Mouse (Mus musculus): ENCODE data around the gene C87436. TPM values are rescaled to one million over a fixed set of nuclear protein-coding genes. Genes with fewer than 3 reads are reported as not detected.

The C87436 gene
- polyA plus RNA-seq, 1 experiment from 2014 or later = 25.5 TPM

DNA sequence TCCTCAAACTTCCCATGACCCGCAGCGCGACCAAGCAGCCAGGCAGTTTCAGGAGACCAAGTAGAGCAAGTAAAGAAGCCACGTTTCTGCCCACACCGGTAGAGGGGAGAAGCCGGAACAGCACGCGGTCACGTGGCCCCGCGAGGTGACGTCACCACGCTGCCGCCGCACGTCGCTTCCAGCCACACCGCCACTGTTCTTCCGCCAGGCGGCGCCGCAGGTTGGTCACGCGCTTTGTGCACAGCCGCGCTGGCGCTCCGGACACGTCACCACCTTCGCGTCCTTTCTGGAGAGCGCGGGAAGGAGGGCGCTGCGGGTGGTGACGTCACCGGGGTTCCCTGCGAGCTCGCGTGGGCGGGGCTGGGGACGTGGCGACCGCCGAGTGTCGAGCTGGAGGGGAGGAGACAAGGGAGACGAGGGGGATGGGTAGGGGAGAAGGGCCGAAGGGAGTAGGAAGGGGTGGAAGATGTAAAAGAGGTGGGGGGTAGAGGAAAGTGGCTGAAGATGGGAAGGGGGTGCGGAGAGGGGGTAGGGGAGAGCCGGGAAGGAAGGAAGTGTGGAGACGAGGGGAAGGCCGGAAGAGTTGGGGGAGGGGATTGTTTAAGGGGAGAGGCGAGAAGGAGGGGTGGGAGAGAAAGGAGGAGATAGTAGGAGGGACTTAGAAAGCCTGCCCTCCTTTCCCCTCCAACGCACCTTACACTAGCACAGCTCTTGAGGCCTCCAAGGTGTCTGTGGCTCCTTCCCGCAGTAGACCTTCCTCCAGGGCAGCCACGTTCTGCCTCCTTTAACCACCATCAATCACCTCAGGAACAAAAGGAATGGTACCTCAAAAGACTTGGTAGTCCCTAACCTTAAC lies 34.2 kb downstream of the C87436 start:
- H3K27ac ChIP-seq (replicated peaks; ENCODE audit: low read depth, low read length) = peak overlapping the region; percentile 95
- peak overlapping the region; percentile 56 for H3K9ac ChIP-seq (replicated peaks; ENCODE audit: low read length)
- H3K36me3 ChIP-seq (ENCODE audit: control insufficient read depth, insufficient read depth, low read length) = peaks cover 16% of the 10 kb centered on the region
- ATAC-seq (ENCODE audit: low FRiP score, low TSS enrichment) = peak; percentile 95
- peak overlapping the region; percentile 37 for H3K4me3 ChIP-seq (replicated peaks; ENCODE audit: low read depth, low read length)
- peak overlapping the region; percentile 79 for H3K4me2 ChIP-seq (ENCODE audit: low read length)
- DNase-seq = peak; percentile 100
- under 1% methylated on average over 56 of the region's 56 CpGs for WGBS
- no peaks in the 10 kb centered on the region for H3K9me3 ChIP-seq (ENCODE audit: control insufficient read depth, low read length)
- peaks cover 16% of the 10 kb centered on the region for H3K4me1 ChIP-seq (ENCODE audit: control insufficient read depth, insufficient read depth, low read length)
- H3K27me3 ChIP-seq (ENCODE audit: control insufficient read depth, insufficient read depth, low read length) = no peaks in the 10 kb centered on the region

GRCm38 (mm10) chr6:86473077-86473476 lies 34.9 kb downstream of the C87436 start:
- Histone ChIP-seq H3K27ac (replicated peaks; ENCODE audit: low read depth, low read length) (peak overlapping the region; percentile 95), H3K9me3 (ENCODE audit: control insufficient read depth, low read length) (no peaks in the 10 kb centered on the region), H3K4me1 (ENCODE audit: control insufficient read depth, insufficient read depth, low read length) (peaks cover 16% of the 10 kb centered on the region), H3K4me3 (replicated peaks; ENCODE audit: low read depth, low read length) (peak overlapping the region; percentile 37), H3K27me3 (ENCODE audit: control insufficient read depth, insufficient read depth, low read length) (no peaks in the 10 kb centered on the region), H3K4me2 (ENCODE audit: low read length) (peak overlapping the region; percentile 55), H3K9ac (replicated peaks; ENCODE audit: low read length) (peak overlapping the region; percentile 50), H3K36me3 (ENCODE audit: control insufficient read depth, insufficient read depth, low read length) (peaks cover 16% of the 10 kb centered on the region)
- ATAC-seq (ENCODE audit: low FRiP score, low TSS enrichment) = no peak
- DNase-seq = no peak
- WGBS = 52% methylated on average over 7 of the region's 7 CpGs

GRCm38 (mm10) chr6:86474072-86474471 lies 35.9 kb downstream of the C87436 start:
- Histone ChIP-seq H3K9me3 (ENCODE audit: control insufficient read depth, low read length) (no peaks in the 10 kb centered on the region), H3K27ac (replicated peaks; ENCODE audit: low read depth, low read length) (no peak overlapping the region), H3K4me1 (ENCODE audit: control insufficient read depth, insufficient read depth, low read length) (peaks cover 16% of the 10 kb centered on the region), H3K27me3 (ENCODE audit: control insufficient read depth, insufficient read depth, low read length) (no peaks in the 10 kb centered on the region), H3K36me3 (ENCODE audit: control insufficient read depth, insufficient read depth, low read length) (peaks cover 11% of the 10 kb centered on the region), H3K4me3 (replicated peaks; ENCODE audit: low read depth, low read length) (no peak overlapping the region), H3K4me2 (ENCODE audit: low read length) (no peak overlapping the region), H3K9ac (replicated peaks; ENCODE audit: low read length) (no peak overlapping the region)
- DNase-seq = no peak
- no peak for ATAC-seq (ENCODE audit: low FRiP score, low TSS enrichment)
- 96% methylated on average over 5 of the region's 5 CpGs for WGBS

DNA sequence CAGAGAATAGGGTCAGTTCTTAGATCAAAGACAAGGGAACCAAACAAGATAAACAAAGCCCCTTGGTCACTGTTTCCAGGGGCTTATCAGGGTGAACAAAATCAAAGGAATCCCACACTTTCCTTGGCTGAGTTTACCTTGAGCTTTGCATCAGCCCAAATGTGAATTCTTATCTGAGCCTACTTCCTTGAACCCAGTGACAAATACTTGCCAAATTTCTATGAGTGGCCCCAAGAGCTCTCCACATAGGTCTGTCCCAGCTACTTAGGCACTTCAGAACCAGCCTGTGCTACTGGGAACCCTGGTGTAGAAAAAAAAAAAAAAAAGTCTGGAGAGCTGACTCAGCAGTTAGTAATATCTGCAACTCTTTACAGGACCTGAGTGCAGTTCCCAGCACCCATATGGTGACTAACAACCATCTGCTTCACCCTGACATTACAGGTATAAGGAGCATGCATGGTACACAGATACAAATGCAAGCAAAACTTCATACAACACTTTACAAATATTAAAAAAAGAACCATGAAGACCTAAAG lies 36.5 kb downstream of the C87436 start:
- no peak overlapping the region for H3K9ac ChIP-seq (replicated peaks; ENCODE audit: low read length)
- peaks cover 6% of the 10 kb centered on the region for H3K36me3 ChIP-seq (ENCODE audit: control insufficient read depth, insufficient read depth, low read length)
- ATAC-seq (ENCODE audit: low FRiP score, low TSS enrichment) = no peak

DNA sequence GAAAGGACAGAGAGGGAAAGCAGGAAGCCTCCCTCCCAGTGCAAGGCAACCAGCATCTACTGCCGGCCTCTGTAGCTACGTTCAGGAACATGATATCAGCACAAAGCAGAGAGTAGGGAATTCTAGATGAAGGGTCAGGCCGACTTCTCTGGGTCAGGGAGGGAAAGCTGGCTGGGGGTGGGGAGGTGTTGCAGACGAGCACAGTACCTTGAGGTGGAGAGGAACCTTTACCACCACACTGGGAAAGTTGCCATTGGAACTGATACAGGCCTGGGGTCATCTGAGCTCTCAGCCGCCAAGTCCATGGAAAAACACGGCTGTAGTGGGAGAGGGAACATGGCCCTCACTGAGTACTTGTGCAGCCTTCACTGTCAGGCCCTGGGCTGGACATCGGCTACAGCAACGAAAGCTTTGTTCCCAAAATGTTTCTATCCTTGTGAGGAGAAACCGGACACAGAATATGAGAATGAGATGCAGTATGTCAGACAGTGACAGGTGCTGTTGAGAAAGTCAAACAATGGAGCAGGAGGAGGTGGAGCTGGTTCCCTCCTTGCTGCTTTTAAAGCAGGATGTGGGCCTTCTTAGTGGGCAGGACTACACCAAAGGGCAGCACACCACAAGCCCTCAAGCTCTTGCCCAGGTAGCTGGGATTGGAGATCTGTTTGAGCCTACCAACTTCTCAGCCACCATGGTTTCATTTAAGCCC lies 37.4 kb downstream of the C87436 start:
- no peak for ATAC-seq (ENCODE audit: low FRiP score, low TSS enrichment)
- H3K4me3 ChIP-seq (replicated peaks; ENCODE audit: low read depth, low read length) = no peak overlapping the region
- H3K9ac ChIP-seq (replicated peaks; ENCODE audit: low read length) = no peak overlapping the region
- no peak overlapping the region for H3K4me2 ChIP-seq (ENCODE audit: low read length)
- no peak overlapping the region for H3K27ac ChIP-seq (replicated peaks; ENCODE audit: low read depth, low read length)
- DNase-seq = no peak
- 87% methylated on average over 9 of the region's 9 CpGs for WGBS
- H3K36me3 ChIP-seq (ENCODE audit: control insufficient read depth, insufficient read depth, low read length) = no peaks in the 10 kb centered on the region
- H3K27me3 ChIP-seq (ENCODE audit: control insufficient read depth, insufficient read depth, low read length) = no peaks in the 10 kb centered on the region
- H3K9me3 ChIP-seq (ENCODE audit: control insufficient read depth, low read length) = no peaks in the 10 kb centered on the region
- H3K4me1 ChIP-seq (ENCODE audit: control insufficient read depth, insufficient read depth, low read length) = peaks cover 19% of the 10 kb centered on the region

More for the DNA sequence above, 36.5 kb downstream of the C87436 start:
- Histone ChIP-seq H3K9me3 (ENCODE audit: control insufficient read depth, low read length) (no peaks in the 10 kb centered on the region), H3K27me3 (ENCODE audit: control insufficient read depth, insufficient read depth, low read length) (no peaks in the 10 kb centered on the region), H3K27ac (replicated peaks; ENCODE audit: low read depth, low read length) (no peak overlapping the region), H3K4me2 (ENCODE audit: low read length) (no peak overlapping the region), H3K4me1 (ENCODE audit: control insufficient read depth, insufficient read depth, low read length) (peaks cover 16% of the 10 kb centered on the region), H3K4me3 (replicated peaks; ENCODE audit: low read depth, low read length) (no peak overlapping the region)
- no peak for DNase-seq

- H3K4me1 ChIP-seq (ENCODE audit: control insufficient read depth, insufficient read depth, low read length) = peaks cover 15% of the 10 kb centered on the region
- no peaks in the 10 kb centered on the region for H3K27me3 ChIP-seq (ENCODE audit: control insufficient read depth, insufficient read depth, low read length)
- no peak overlapping the region for H3K4me3 ChIP-seq (replicated peaks; ENCODE audit: low read depth, low read length)
- H3K9me3 ChIP-seq (ENCODE audit: control insufficient read depth, low read length) = no peaks in the 10 kb centered on the region
- ATAC-seq (ENCODE audit: low FRiP score, low TSS enrichment) (no peak), DNase-seq (no peak)
- H3K4me2 ChIP-seq (ENCODE audit: low read length) = no peak overlapping the region
- no peak overlapping the region for H3K27ac ChIP-seq (replicated peaks; ENCODE audit: low read depth, low read length)
- H3K9ac ChIP-seq (replicated peaks; ENCODE audit: low read length) = no peak overlapping the region
- 86% methylated on average over 5 of the region's 5 CpGs for WGBS
- no peaks in the 10 kb centered on the region for H3K36me3 ChIP-seq (ENCODE audit: control insufficient read depth, insufficient read depth, low read length)
Measured at GRCm38 (mm10) chr6:86476931-86477330, 38.8 kb downstream of the C87436 start.

DNA sequence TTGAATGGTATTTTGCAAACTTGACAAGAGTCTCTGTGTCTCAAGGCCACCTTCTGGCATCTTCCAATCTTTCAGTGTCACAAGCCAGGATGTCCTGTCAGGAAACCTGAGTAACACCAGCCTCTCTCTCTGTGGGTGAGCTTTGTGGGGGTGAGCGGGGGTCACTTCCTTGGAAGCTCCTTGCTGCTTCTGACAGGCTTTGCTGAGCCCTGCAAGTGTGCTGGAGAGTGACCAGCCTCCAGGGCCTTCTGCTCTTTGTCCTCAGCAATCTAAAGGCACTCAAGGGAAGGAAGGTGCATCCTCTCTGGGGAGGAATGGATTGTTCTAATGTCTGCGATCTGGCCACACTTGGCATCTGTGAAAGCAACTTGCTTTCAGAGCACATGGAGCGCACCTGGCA lies 41.1 kb downstream of the C87436 start:
- 74% methylated on average over 3 of the region's 3 CpGs for WGBS
- Histone ChIP-seq H3K36me3 (ENCODE audit: control insufficient read depth, insufficient read depth, low read length) (no peaks in the 10 kb centered on the region), H3K4me3 (replicated peaks; ENCODE audit: low read depth, low read length) (no peak overlapping the region), H3K4me2 (ENCODE audit: low read length) (no peak overlapping the region), H3K9me3 (ENCODE audit: control insufficient read depth, low read length) (no peaks in the 10 kb centered on the region), H3K4me1 (ENCODE audit: control insufficient read depth, insufficient read depth, low read length) (0 out of 2 replicates have a peak, but pooled peaks cover 4% of the 10 kb centered on the region), H3K27ac (replicated peaks; ENCODE audit: low read depth, low read length) (no peak overlapping the region), H3K9ac (replicated peaks; ENCODE audit: low read length) (no peak overlapping the region), H3K27me3 (ENCODE audit: control insufficient read depth, insufficient read depth, low read length) (no peaks in the 10 kb centered on the region)
- no peak for DNase-seq
- no peak for ATAC-seq (ENCODE audit: low FRiP score, low TSS enrichment)

GRCm38 (mm10) chr6:86479816-86480188 lies 41.6 kb downstream of the C87436 start:
- ATAC-seq (ENCODE audit: low FRiP score, low TSS enrichment) (no peak), DNase-seq (no peak)
- Histone ChIP-seq H3K4me2 (ENCODE audit: low read length) (no peak overlapping the region), H3K27ac (replicated peaks; ENCODE audit: low read depth, low read length) (no peak overlapping the region), H3K9ac (replicated peaks; ENCODE audit: low read length) (no peak overlapping the region), H3K27me3 (ENCODE audit: control insufficient read depth, insufficient read depth, low read length) (no peaks in the 10 kb centered on the region), H3K36me3 (ENCODE audit: control insufficient read depth, insufficient read depth, low read length) (no peaks in the 10 kb centered on the region), H3K4me3 (replicated peaks; ENCODE audit: low read depth, low read length) (no peak overlapping the region), H3K9me3 (ENCODE audit: control insufficient read depth, low read length) (no peaks in the 10 kb centered on the region), H3K4me1 (ENCODE audit: control insufficient read depth, insufficient read depth, low read length) (0 out of 2 replicates have a peak, but pooled peaks cover 4% of the 10 kb centered on the region)

Data from midbrain, embryonic 14.5 days (tissue).